Mouse (Mus musculus): ENCODE data around the gene Lrg1. TPM values are rescaled to one million over a fixed set of nuclear protein-coding genes. Genes with fewer than 3 reads are reported as not detected.
A peak's percentile ranks its signal among the peaks of the same experiment; 100 is the strongest.

The Lrg1 gene
- polyA plus RNA-seq, 1 experiment from 2014 or later, result not detected

- WGBS, result 52% methylated on average over 12 of the region's 12 CpGs
- Histone ChIP-seq H3K4me3 (ENCODE audit: low read depth, low read length) (no peak overlapping the region), H3K27ac (ENCODE audit: low read depth, low read length) (no peak overlapping the region), H3K4me2 (ENCODE audit: low read length) (no peak overlapping the region), H3K9ac (ENCODE audit: low read length) (no peak overlapping the region), H3K27me3 (replicated peaks; ENCODE audit: control insufficient read depth, insufficient read depth, low read length) (peaks cover 68% of the 10 kb centered on the region), H3K36me3 (ENCODE audit: control insufficient read depth, insufficient read depth, low read length) (peaks cover 11% of the 10 kb centered on the region; the same call in 1 of the 2 replicates), H3K9me3 (replicated peaks; ENCODE audit: control insufficient read depth, low read length) (peaks cover 10% of the 10 kb centered on the region), H3K4me1 (ENCODE audit: control insufficient read depth, insufficient read depth, low read length) (0 out of 2 replicates have a peak, but pooled peaks cover 4% of the 10 kb centered on the region)
- DNase-seq (ENCODE audit: low spot score) (no peak), ATAC-seq (no peak)
Measured at GRCm38 (mm10) chr17:56119431-56119830, 2.4 kb downstream of the Lrg1 start.

- Histone ChIP-seq H3K36me3 (ENCODE audit: control insufficient read depth, insufficient read depth, low read length) (no peaks in the 10 kb centered on the region), H3K4me1 (ENCODE audit: control insufficient read depth, insufficient read depth, low read length) (0 out of 2 replicates have a peak, but pooled peaks cover 4% of the 10 kb centered on the region), H3K9me3 (replicated peaks; ENCODE audit: control insufficient read depth, low read length) (peaks cover 4% of the 10 kb centered on the region; the same call in 1 of the 2 replicates), H3K27ac (ENCODE audit: low read depth, low read length) (no peak within 1 kb of the TSS), H3K27me3 (replicated peaks; ENCODE audit: control insufficient read depth, insufficient read depth, low read length) (peaks cover 48% of the 10 kb centered on the region), H3K4me3 (ENCODE audit: low read depth, low read length) (peak within 1 kb of the TSS; percentile 10; the same call in 1 of the 2 replicates), H3K4me2 (ENCODE audit: low read length) (peak within 1 kb of the TSS; percentile 46), H3K9ac (ENCODE audit: low read length) (peak within 1 kb of the TSS; percentile 14; the same call in 1 of the 2 replicates)
- ATAC-seq, result peak; percentile 44; the same call in 1 of the 2 replicates
- WGBS, result 2% methylated on average over 27 of the region's 27 CpGs
- peak; percentile 34 for DNase-seq (ENCODE audit: low spot score)
Measured at GRCm38 (mm10) chr17:56117251-56117710, 4.5 kb downstream of the Lrg1 start, which contains the start of gene Plin5. Plin5 (minus strand) TSS chr17:56117596.

- 79% methylated on average over 10 of the region's 10 CpGs for WGBS
- DNase-seq (ENCODE audit: low spot score) (no peak), ATAC-seq (no peak)
- Histone ChIP-seq H3K4me2 (ENCODE audit: low read length) (no peak overlapping the region), H3K27me3 (replicated peaks; ENCODE audit: control insufficient read depth, insufficient read depth, low read length) (peaks cover 37% of the 10 kb centered on the region), H3K4me1 (ENCODE audit: control insufficient read depth, insufficient read depth, low read length) (0 out of 2 replicates have a peak, but pooled peaks cover 4% of the 10 kb centered on the region), H3K9ac (ENCODE audit: low read length) (no peak overlapping the region), H3K4me3 (ENCODE audit: low read depth, low read length) (no peak overlapping the region), H3K9me3 (replicated peaks; ENCODE audit: control insufficient read depth, low read length) (no peaks in the 10 kb centered on the region), H3K36me3 (ENCODE audit: control insufficient read depth, insufficient read depth, low read length) (no peaks in the 10 kb centered on the region), H3K27ac (ENCODE audit: low read depth, low read length) (no peak overlapping the region)
Measured at GRCm38 (mm10) chr17:56116193-56116592, 5.6 kb downstream of the Lrg1 start.

- ATAC-seq (no peak), DNase-seq (ENCODE audit: low spot score) (no peak)
- 0 out of 2 replicates have a peak, but pooled peaks cover 6% of the 10 kb centered on the region for H3K27me3 ChIP-seq (replicated peaks; ENCODE audit: control insufficient read depth, insufficient read depth, low read length)
- H3K4me3 ChIP-seq (ENCODE audit: low read depth, low read length), result no peak overlapping the region
- H3K27ac ChIP-seq (ENCODE audit: low read depth, low read length), result no peak overlapping the region
- H3K4me2 ChIP-seq (ENCODE audit: low read length), result no peak overlapping the region
- WGBS, result 68% methylated on average over 3 of the region's 3 CpGs
- H3K4me1 ChIP-seq (ENCODE audit: control insufficient read depth, insufficient read depth, low read length), result 0 out of 2 replicates have a peak, but pooled peaks cover 4% of the 10 kb centered on the region
- no peaks in the 10 kb centered on the region for H3K36me3 ChIP-seq (ENCODE audit: control insufficient read depth, insufficient read depth, low read length)
- H3K9me3 ChIP-seq (replicated peaks; ENCODE audit: control insufficient read depth, low read length), result no peaks in the 10 kb centered on the region
- H3K9ac ChIP-seq (ENCODE audit: low read length), result no peak overlapping the region
Measured at GRCm38 (mm10) chr17:56112743-56113142, 9.1 kb downstream of the Lrg1 start.

- Histone ChIP-seq H3K4me1 (ENCODE audit: control insufficient read depth, insufficient read depth, low read length) (no peaks in the 10 kb centered on the region), H3K9me3 (replicated peaks; ENCODE audit: control insufficient read depth, low read length) (no peaks in the 10 kb centered on the region), H3K27me3 (replicated peaks; ENCODE audit: control insufficient read depth, insufficient read depth, low read length) (0 out of 2 replicates have a peak, but pooled peaks cover 6% of the 10 kb centered on the region), H3K36me3 (ENCODE audit: control insufficient read depth, insufficient read depth, low read length) (no peaks in the 10 kb centered on the region), H3K4me2 (ENCODE audit: low read length) (no peak overlapping the region), H3K4me3 (ENCODE audit: low read depth, low read length) (no peak overlapping the region), H3K9ac (ENCODE audit: low read length) (no peak overlapping the region), H3K27ac (ENCODE audit: low read depth, low read length) (no peak overlapping the region)
- ATAC-seq, result peak; percentile 28; the same call in 1 of the 2 replicates
- peak; percentile 83 for DNase-seq (ENCODE audit: low spot score)
- WGBS, result 36% methylated on average over 5 of the region's 5 CpGs
Measured at GRCm38 (mm10) chr17:56111864-56112263, 9.9 kb downstream of the Lrg1 start.

GRCm38 (mm10) chr17:56111021-56111420 lies 10.8 kb downstream of the Lrg1 start:
- Histone ChIP-seq H3K4me2 (ENCODE audit: low read length) (no peak overlapping the region), H3K36me3 (ENCODE audit: control insufficient read depth, insufficient read depth, low read length) (no peaks in the 10 kb centered on the region), H3K4me1 (ENCODE audit: control insufficient read depth, insufficient read depth, low read length) (no peaks in the 10 kb centered on the region), H3K9ac (ENCODE audit: low read length) (no peak overlapping the region), H3K27ac (ENCODE audit: low read depth, low read length) (no peak overlapping the region), H3K9me3 (replicated peaks; ENCODE audit: control insufficient read depth, low read length) (no peaks in the 10 kb centered on the region), H3K27me3 (replicated peaks; ENCODE audit: control insufficient read depth, insufficient read depth, low read length) (no peaks in the 10 kb centered on the region), H3K4me3 (ENCODE audit: low read depth, low read length) (no peak overlapping the region)
- WGBS, result 69% methylated on average over 1 of the region's 1 CpGs
- DNase-seq (ENCODE audit: low spot score) (no peak), ATAC-seq (no peak)

GRCm38 (mm10) chr17:56110571-56110970 lies 11.2 kb downstream of the Lrg1 start:
- no peaks in the 10 kb centered on the region for H3K36me3 ChIP-seq (ENCODE audit: control insufficient read depth, insufficient read depth, low read length)
- H3K27ac ChIP-seq (ENCODE audit: low read depth, low read length), result no peak overlapping the region
- no peaks in the 10 kb centered on the region for H3K9me3 ChIP-seq (replicated peaks; ENCODE audit: control insufficient read depth, low read length)
- no peaks in the 10 kb centered on the region for H3K27me3 ChIP-seq (replicated peaks; ENCODE audit: control insufficient read depth, insufficient read depth, low read length)
- H3K4me2 ChIP-seq (ENCODE audit: low read length), result no peak overlapping the region
- ATAC-seq (no peak), DNase-seq (ENCODE audit: low spot score) (no peak)
- H3K4me1 ChIP-seq (ENCODE audit: control insufficient read depth, insufficient read depth, low read length), result no peaks in the 10 kb centered on the region
- H3K9ac ChIP-seq (ENCODE audit: low read length), result no peak overlapping the region
- WGBS, result 69% methylated on average over 4 of the region's 4 CpGs
- H3K4me3 ChIP-seq (ENCODE audit: low read depth, low read length), result no peak overlapping the region

GRCm38 (mm10) chr17:56109219-56110051 lies 12.4 kb downstream of the Lrg1 start, which contains the start of gene Plin4:
Plin4 (minus strand) TSS chr17:56109803.
- Histone ChIP-seq H3K4me3 (ENCODE audit: low read depth, low read length) (no peak within 1 kb of the TSS), H3K9ac (ENCODE audit: low read length) (no peak within 1 kb of the TSS), H3K36me3 (ENCODE audit: control insufficient read depth, insufficient read depth, low read length) (no peaks in the 10 kb centered on the region), H3K4me1 (ENCODE audit: control insufficient read depth, insufficient read depth, low read length) (no peaks in the 10 kb centered on the region), H3K4me2 (ENCODE audit: low read length) (no peak within 1 kb of the TSS), H3K27ac (ENCODE audit: low read depth, low read length) (no peak within 1 kb of the TSS), H3K9me3 (replicated peaks; ENCODE audit: control insufficient read depth, low read length) (no peaks in the 10 kb centered on the region), H3K27me3 (replicated peaks; ENCODE audit: control insufficient read depth, insufficient read depth, low read length) (no peaks in the 10 kb centered on the region)
- ATAC-seq (no peak), DNase-seq (ENCODE audit: low spot score) (no peak)
- WGBS, result 61% methylated on average over 9 of the region's 10 CpGs

All from forebrain, embryonic 14.5 days (tissue).